Mouse (Mus musculus): ENCODE results near the gene Nemf. TPM values are rescaled to one million over a fixed set of nuclear protein-coding genes. Genes with fewer than 3 reads are reported as not detected.

The Nemf gene
- polyA plus RNA-seq, 1 experiment from 2014 or later: 78.1 TPM

GRCm38 (mm10) chr12:69332147-69332546 is 24.8 kb downstream of the Nemf start:
- WGBS: 86% methylated on average over 1 of the region's 1 CpGs
- peaks cover 77% of the 10 kb centered on the region for H3K36me3 ChIP-seq
- no peaks in the 10 kb centered on the region for H3K9me3 ChIP-seq
- no peak for DNase-seq (ENCODE audit: low spot score)
- no peak overlapping the region for H3K27ac ChIP-seq
- no peak overlapping the region for H3K4me3 ChIP-seq
- no peaks in the 10 kb centered on the region for H3K4me1 ChIP-seq
- no peaks in the 10 kb centered on the region for H3K27me3 ChIP-seq (ENCODE audit: insufficient read depth, poor library complexity, severe bottlenecking)

GRCm38 (mm10) chr12:69331187-69331586 is 25.8 kb downstream of the Nemf start:
- Histone ChIP-seq H3K27me3 (ENCODE audit: insufficient read depth, poor library complexity, severe bottlenecking) (no peaks in the 10 kb centered on the region), H3K4me1 (no peaks in the 10 kb centered on the region), H3K36me3 (peaks cover 77% of the 10 kb centered on the region), H3K4me3 (no peak overlapping the region), H3K9me3 (no peaks in the 10 kb centered on the region), H3K27ac (no peak overlapping the region)
- 94% methylated on average over 3 of the region's 3 CpGs for WGBS
- DNase-seq (ENCODE audit: low spot score): no peak

- no peak for DNase-seq (ENCODE audit: low spot score)
- Histone ChIP-seq H3K4me1 (peaks cover 5% of the 10 kb centered on the region), H3K9me3 (no peaks in the 10 kb centered on the region), H3K27ac (peak overlapping the region; percentile 62; the same call in 1 of the 2 replicates), H3K36me3 (peaks cover 80% of the 10 kb centered on the region), H3K27me3 (ENCODE audit: insufficient read depth, poor library complexity, severe bottlenecking) (no peaks in the 10 kb centered on the region), H3K4me3 (no peak overlapping the region)
Observed at GRCm38 (mm10) chr12:69318431-69318830, 38.5 kb downstream of the Nemf start.

- H3K36me3 ChIP-seq: peaks cover 94% of the 10 kb centered on the region
- H3K27me3 ChIP-seq (ENCODE audit: insufficient read depth, poor library complexity, severe bottlenecking): no peaks in the 10 kb centered on the region
- no peaks in the 10 kb centered on the region for H3K4me1 ChIP-seq
- H3K9me3 ChIP-seq: no peaks in the 10 kb centered on the region; the same call in 1 of the 2 replicates
- no peak for DNase-seq (ENCODE audit: low spot score)
- no peak overlapping the region for H3K4me3 ChIP-seq
- no peak overlapping the region for H3K27ac ChIP-seq
- WGBS: 92% methylated on average over 4 of the region's 4 CpGs
Observed at GRCm38 (mm10) chr12:69309659-69310058, 47.3 kb downstream of the Nemf start.

- peaks cover 98% of the 10 kb centered on the region for H3K36me3 ChIP-seq
- no peak overlapping the region for H3K4me3 ChIP-seq
- 93% methylated on average over 7 of the region's 7 CpGs for WGBS
- no peak for DNase-seq (ENCODE audit: low spot score)
- no peaks in the 10 kb centered on the region for H3K4me1 ChIP-seq
- H3K27ac ChIP-seq: no peak overlapping the region
- H3K9me3 ChIP-seq: no peaks in the 10 kb centered on the region; the same call in 1 of the 2 replicates
- H3K27me3 ChIP-seq (ENCODE audit: insufficient read depth, poor library complexity, severe bottlenecking): no peaks in the 10 kb centered on the region
Observed at GRCm38 (mm10) chr12:69306333-69306732, 50.6 kb downstream of the Nemf start.

GRCm38 (mm10) chr12:69304051-69304450 is 52.9 kb downstream of the Nemf start:
- no peaks in the 10 kb centered on the region for H3K9me3 ChIP-seq
- H3K36me3 ChIP-seq: peaks cover 92% of the 10 kb centered on the region
- H3K27me3 ChIP-seq (ENCODE audit: insufficient read depth, poor library complexity, severe bottlenecking): no peaks in the 10 kb centered on the region
- no peak overlapping the region for H3K27ac ChIP-seq
- no peak overlapping the region for H3K4me3 ChIP-seq
- 84% methylated on average over 2 of the region's 2 CpGs for WGBS
- H3K4me1 ChIP-seq: peaks cover 6% of the 10 kb centered on the region
- DNase-seq (ENCODE audit: low spot score): no peak

- DNase-seq (ENCODE audit: low spot score): no peak
- no peak overlapping the region for H3K4me3 ChIP-seq
- H3K36me3 ChIP-seq: peaks cover 73% of the 10 kb centered on the region
- H3K4me1 ChIP-seq: peaks cover 20% of the 10 kb centered on the region
- no peaks in the 10 kb centered on the region for H3K9me3 ChIP-seq
- H3K27me3 ChIP-seq (ENCODE audit: insufficient read depth, poor library complexity, severe bottlenecking): no peaks in the 10 kb centered on the region
- WGBS: 96% methylated on average over 12 of the region's 12 CpGs
- no peak overlapping the region for H3K27ac ChIP-seq
Observed at GRCm38 (mm10) chr12:69302171-69302570, 54.8 kb downstream of the Nemf start.

GRCm38 (mm10) chr12:69300391-69300790 is 56.6 kb downstream of the Nemf start:
- Histone ChIP-seq H3K36me3 (peaks cover 56% of the 10 kb centered on the region), H3K4me1 (peaks cover 20% of the 10 kb centered on the region), H3K27ac (no peak overlapping the region), H3K4me3 (no peak overlapping the region), H3K27me3 (ENCODE audit: insufficient read depth, poor library complexity, severe bottlenecking) (no peaks in the 10 kb centered on the region), H3K9me3 (no peaks in the 10 kb centered on the region)
- no peak for DNase-seq (ENCODE audit: low spot score)
- 82% methylated on average over 2 of the region's 2 CpGs for WGBS

- Histone ChIP-seq H3K9me3 (no peaks in the 10 kb centered on the region), H3K27me3 (ENCODE audit: insufficient read depth, poor library complexity, severe bottlenecking) (no peaks in the 10 kb centered on the region), H3K4me3 (no peak overlapping the region), H3K4me1 (peaks cover 20% of the 10 kb centered on the region), H3K27ac (no peak overlapping the region), H3K36me3 (peaks cover 50% of the 10 kb centered on the region)
- WGBS: 93% methylated on average over 3 of the region's 3 CpGs
- DNase-seq (ENCODE audit: low spot score): no peak
Observed at GRCm38 (mm10) chr12:69299831-69300230, 57.1 kb downstream of the Nemf start.

- Histone ChIP-seq H3K4me3 (no peak overlapping the region; the same call in 1 of the 2 replicates), H3K4me1 (peaks cover 20% of the 10 kb centered on the region), H3K9me3 (no peaks in the 10 kb centered on the region), H3K27me3 (ENCODE audit: insufficient read depth, poor library complexity, severe bottlenecking) (no peaks in the 10 kb centered on the region), H3K36me3 (peaks cover 44% of the 10 kb centered on the region), H3K27ac (peak overlapping the region; percentile 43; the same call in 1 of the 2 replicates)
- whole genome bisulfite sequencing: 56% methylated on average over 12 of the region's 12 CpGs
- DNase-seq (ENCODE audit: low spot score): peak; percentile 80
Observed at GRCm38 (mm10) chr12:69299231-69299630, 57.7 kb downstream of the Nemf start.

GRCm38 (mm10) chr12:69298281-69298680 is 58.7 kb downstream of the Nemf start:
- Histone ChIP-seq H3K4me3 (peak overlapping the region; percentile 90), H3K27me3 (ENCODE audit: insufficient read depth, poor library complexity, severe bottlenecking) (no peaks in the 10 kb centered on the region), H3K9me3 (no peaks in the 10 kb centered on the region), H3K27ac (peak overlapping the region; percentile 36; the same call in 1 of the 2 replicates), H3K4me1 (peaks cover 20% of the 10 kb centered on the region), H3K36me3 (peaks cover 35% of the 10 kb centered on the region)
- 93% methylated on average over 4 of the region's 4 CpGs for WGBS
- no peak for DNase-seq (ENCODE audit: low spot score)

- Histone ChIP-seq H3K27ac (peak overlapping the region; percentile 100), H3K27me3 (ENCODE audit: insufficient read depth, poor library complexity, severe bottlenecking) (no peaks in the 10 kb centered on the region), H3K4me3 (peak overlapping the region; percentile 90), H3K36me3 (peaks cover 29% of the 10 kb centered on the region), H3K4me1 (peaks cover 20% of the 10 kb centered on the region), H3K9me3 (no peaks in the 10 kb centered on the region)
- DNase-seq (ENCODE audit: low spot score): no peak
- 18% methylated on average over 20 of the region's 20 CpGs for WGBS
Observed at GRCm38 (mm10) chr12:69297411-69298150, 59.4 kb downstream of the Nemf start.

GRCm38 (mm10) chr12:69296511-69297410 is 60.2 kb downstream of the Nemf start, which contains the start of gene Klhdc2:
TSS of gene Klhdc2 (plus strand) at chr12:69296681.
- WGBS: under 1% methylated on average over 98 of the region's 98 CpGs
- peaks cover 20% of the 10 kb centered on the region for H3K4me1 ChIP-seq
- H3K9me3 ChIP-seq: no peaks in the 10 kb centered on the region
- peak; percentile 95 for DNase-seq (ENCODE audit: low spot score)
- peaks cover 21% of the 10 kb centered on the region for H3K36me3 ChIP-seq
- peak within 1 kb of the TSS; percentile 100 for H3K27ac ChIP-seq
- no peaks in the 10 kb centered on the region for H3K27me3 ChIP-seq (ENCODE audit: insufficient read depth, poor library complexity, severe bottlenecking)
- peak within 1 kb of the TSS; percentile 90 for H3K4me3 ChIP-seq
